Mouse (Mus musculus): Measurements from ENCODE around the gene 3110070M22Rik. TPM values are rescaled to one million over a fixed set of nuclear protein-coding genes. Genes with fewer than 3 reads are reported as not detected.
"Not testable (repeated sequence)": the region's sequence is repeated elsewhere in the genome, so short reads cannot be mapped to it uniquely, and the experiment has no call there.

Gene 3110070M22Rik
- total RNA-seq (2015; ENCODE audit: low replicate concordance): 6.7 TPM in 1 of 2 replicates, not detected in the other
- not detected in 2 replicates for total RNA-seq (2017; ENCODE audit: low replicate concordance)

DNA sequence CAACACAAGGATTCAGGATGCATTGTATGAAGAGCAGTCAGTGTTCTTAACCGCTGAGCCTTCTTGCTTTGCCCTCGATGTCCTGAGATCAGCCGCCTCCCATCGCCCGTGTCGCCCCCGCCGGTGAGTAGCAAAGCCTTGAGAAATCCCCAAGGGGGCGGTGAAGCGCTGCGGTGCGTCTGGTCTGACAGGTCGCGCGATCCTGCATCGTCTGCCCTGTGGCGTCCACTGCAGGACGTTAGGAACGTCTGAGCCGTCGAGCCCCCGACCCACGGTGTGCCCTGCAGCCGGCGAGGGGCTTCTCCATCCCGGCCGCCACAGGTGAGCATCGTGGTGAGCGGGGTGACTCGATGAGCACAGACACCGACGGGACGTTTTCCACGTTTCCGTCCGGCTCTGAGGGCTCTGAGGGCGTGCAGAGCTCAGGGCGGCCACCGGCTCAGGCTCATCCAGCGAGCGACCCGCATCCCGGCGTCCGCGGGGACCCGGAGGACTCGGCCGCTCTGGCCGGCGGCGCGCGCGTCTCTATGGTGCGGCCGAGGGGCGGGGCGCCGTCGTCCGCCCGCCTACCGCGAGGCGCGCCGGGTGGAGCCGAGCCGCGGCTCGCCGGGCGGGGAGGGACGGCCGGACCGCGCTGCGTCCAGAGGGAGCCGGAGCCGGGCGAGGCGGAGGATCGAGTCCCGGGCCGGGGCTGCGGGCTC, at the start of gene 3110070M22Rik, which contains the start of gene Tmem267:
TSS of gene 3110070M22Rik (minus strand) at position 504 of the 701 bp plus-strand sequence.
TSS of gene Tmem267 (plus strand) at position 160 of the 701 bp plus-strand sequence.
- no peak; the same call in 1 of the 2 replicates for ATAC-seq (replicated peaks; ENCODE audit: low FRiP score, poor library complexity, severe bottlenecking)

DNA sequence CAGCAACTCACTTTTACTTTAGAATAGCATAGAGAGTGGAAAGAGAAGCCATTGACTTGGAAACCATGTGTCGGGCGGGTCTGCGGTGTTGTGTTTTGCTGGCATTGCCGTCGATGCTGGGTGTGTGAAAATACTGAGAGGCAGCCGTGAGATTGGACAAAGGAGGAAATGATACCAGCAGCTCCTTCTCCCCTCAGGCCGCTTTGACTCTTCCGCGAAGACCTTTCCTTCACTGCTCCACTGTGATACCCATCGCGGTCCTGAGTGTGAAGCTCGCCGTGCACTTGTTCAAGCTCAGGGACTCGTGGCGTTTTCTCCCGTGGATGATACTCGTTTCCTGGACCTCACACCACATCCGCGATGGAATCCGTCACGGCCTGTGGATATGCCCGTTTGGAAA, 6.8 kb upstream of the 3110070M22Rik start:
- ATAC-seq (replicated peaks; ENCODE audit: low FRiP score, poor library complexity, severe bottlenecking): not testable (repeated sequence)

DNA sequence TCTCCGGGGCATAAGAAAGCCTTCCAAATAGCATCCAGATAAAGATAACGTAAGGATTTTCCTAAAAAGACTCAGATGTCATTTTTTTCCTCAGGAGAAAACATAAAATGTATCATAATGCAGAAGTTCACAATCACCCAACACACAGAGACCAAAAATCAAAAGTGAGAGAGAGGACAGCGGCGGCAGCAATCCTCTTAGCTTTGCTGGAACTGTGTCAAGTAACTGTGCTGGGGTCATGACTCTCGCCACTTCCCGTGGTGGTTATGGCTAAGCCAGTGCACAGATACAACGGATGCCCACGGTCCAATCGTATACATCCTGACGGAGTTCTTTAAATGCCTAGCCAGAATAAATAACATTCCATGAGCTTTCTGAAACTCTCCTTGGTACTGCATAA, 3.9 kb upstream of the 3110070M22Rik start:
- ATAC-seq (replicated peaks; ENCODE audit: low FRiP score, poor library complexity, severe bottlenecking): not testable (repeated sequence)

DNA sequence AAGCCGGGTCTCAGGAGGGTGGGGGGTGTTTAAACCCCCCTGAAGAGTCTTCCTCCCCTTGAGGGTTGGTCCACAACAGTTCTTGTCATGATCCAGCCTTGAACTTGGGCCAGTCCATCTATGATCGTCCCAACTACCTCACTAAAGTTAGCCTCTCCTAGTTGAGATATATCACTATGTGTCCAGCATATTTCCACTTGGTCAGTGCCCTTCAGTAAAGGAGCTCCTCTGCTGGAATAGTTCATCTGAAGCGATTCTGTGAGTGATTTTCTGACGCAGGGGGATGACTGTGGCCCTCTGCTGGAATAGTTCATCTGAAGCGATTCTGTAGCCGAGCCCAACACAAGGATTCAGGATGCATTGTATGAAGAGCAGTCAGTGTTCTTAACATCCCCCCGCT, 829 bp downstream of the 3110070M22Rik start:
- ATAC-seq (replicated peaks; ENCODE audit: low FRiP score, poor library complexity, severe bottlenecking): no peak

GRCm38 (mm10) chr13:119477789-119478188, 10.4 kb downstream of the 3110070M22Rik start:
- ATAC-seq (replicated peaks; ENCODE audit: low FRiP score, poor library complexity, severe bottlenecking): no peak

GRCm38 (mm10) chr13:119476631-119477030, 11.6 kb downstream of the 3110070M22Rik start:
- ATAC-seq (replicated peaks; ENCODE audit: low FRiP score, poor library complexity, severe bottlenecking): no peak

DNA sequence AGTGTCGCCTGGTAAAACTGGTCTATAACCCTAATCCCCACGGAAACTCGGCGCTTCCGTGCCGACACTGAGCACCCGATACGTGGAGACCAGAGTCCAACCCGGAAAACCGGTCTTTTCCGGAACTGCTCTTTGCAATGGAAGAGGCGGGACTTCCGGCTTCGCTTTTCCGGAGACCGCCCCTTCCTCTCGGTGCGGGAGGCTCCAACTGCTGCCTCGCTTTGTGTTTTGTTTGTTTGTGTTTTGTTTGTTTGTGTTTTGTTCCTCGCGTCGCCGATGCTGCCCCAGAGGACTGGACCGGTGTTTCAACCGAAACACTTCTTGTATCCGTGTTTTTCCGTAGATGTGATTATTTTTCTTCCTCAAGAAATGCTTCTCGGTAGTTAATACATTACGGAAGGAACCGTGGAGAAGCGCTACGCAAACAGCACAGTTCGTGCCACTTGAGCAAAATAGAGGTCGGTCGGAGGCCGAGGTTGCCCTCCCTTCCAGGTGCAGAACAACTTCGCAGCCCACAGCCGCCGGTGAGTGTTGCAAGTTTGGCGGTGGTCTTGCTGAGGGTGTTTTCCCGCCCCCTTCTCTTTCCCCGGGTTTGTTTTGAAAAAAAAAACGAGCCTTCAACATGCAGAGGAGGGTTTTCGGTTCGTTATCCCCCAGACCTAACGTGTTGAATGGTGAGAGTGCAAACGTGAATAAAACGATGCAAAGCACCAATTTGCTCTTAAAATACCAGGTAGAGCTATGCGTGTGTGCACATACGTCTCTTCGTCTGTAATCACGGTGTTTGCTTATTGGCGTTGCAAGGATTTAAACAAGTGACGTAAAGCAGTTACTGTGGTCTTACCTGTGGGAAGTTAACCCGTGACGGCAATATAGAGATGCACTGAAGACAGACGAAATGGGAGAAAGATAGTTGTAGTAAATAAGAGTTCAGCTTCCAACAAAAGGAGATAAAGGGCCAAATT, 25.3 kb downstream of the 3110070M22Rik start, which contains the start of gene 4833420G17Rik:
TSS of gene 4833420G17Rik (plus strand) at position 173 of the 965 bp plus-strand sequence.
- peak; percentile 98 for ATAC-seq (replicated peaks; ENCODE audit: low FRiP score, poor library complexity, severe bottlenecking)

GRCm38 (mm10) chr13:119461900-119462595, 26.1 kb downstream of the 3110070M22Rik start:
- ATAC-seq (replicated peaks; ENCODE audit: low FRiP score, poor library complexity, severe bottlenecking): peak; percentile 77

DNA sequence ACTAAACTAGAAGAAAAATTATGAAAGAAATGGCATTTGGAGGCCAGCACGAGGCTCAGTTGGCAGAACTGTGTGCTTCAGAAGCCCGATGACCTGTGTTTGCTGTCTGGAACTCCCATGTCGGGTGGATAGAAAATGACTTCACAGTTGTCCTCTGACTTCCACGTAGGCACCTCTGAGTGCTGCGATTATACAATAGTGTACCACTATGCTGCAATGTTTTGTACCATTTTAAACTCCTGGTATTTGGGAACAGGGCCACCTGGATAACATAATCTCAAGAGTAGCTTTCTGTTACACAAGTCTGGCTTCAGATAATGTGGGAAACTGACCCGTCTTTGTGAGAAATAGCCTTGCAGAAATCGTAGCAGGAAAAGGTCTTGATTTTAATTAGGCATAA, 31.8 kb downstream of the 3110070M22Rik start:
- ATAC-seq (replicated peaks; ENCODE audit: low FRiP score, poor library complexity, severe bottlenecking): no peak

DNA sequence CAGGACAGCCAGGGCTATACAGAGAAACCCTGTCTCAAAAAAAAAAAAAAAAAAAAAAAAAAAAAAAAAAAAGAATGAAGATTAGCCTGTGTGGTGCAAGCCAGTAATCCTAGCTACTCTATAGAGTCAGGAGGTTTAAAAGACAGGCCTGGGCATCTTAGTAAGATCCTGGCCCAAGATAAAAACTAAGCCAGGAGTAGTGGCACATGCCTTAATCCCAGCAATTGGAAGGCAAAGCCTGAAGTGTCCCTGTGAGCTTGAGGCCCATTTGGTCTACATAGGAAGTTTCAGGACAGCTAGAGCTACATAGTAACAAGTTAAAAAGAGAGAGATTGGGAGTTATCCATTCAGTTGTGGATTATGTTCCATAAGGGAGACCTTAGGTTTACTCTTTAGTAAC, 33.1 kb downstream of the 3110070M22Rik start:
- ATAC-seq (replicated peaks; ENCODE audit: low FRiP score, poor library complexity, severe bottlenecking): no peak

DNA sequence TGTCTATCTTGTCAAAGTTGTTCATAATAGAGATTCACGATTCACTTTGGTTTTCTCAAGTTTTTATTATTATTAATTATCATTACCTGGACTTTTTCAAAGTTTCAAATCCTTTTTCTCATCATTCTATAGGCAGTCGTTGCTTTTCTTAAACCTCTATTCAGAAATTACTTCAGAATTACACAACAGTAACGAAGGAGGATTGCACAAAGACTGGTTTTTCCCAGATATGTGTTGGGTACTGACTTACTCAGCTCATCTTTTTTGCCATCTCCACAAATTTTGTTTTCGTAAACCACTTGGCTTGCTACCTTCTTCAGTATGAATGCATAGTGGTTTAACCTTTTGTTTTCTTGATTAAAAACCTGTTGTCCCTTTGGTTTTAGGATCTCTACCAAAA, 34.6 kb downstream of the 3110070M22Rik start:
- ATAC-seq (replicated peaks; ENCODE audit: low FRiP score, poor library complexity, severe bottlenecking): no peak

DNA sequence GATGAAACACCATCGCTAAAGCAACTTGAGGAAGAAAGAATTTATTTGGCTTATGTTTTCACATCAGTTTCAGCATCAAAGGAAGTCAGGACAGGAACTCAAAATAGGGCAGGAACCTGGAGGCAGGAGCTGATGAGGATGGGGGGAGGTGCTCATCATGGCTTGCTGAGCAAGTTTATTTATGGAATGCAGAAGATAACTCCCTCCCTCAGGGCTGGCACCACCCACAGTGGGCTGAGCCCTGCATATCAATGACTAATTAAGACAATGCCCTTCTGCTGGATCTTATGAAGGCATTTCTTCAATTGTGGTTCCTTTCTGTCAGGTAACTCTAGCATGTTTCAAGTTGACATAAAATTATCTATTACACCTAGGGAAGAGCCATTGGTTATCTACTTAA, 45.9 kb downstream of the 3110070M22Rik start:
- ATAC-seq (replicated peaks; ENCODE audit: low FRiP score, poor library complexity, severe bottlenecking): peak; percentile 75

Other genes starting within 250 kb of the 3110070M22Rik start
- gene Paip1, start 59.8 kb downstream of the 3110070M22Rik start, total RNA-seq (2015; ENCODE audit: low replicate concordance): 8.4 and 25.2 TPM in 2 replicates
- 16.1 and 22.8 TPM in 2 replicates for gene Paip1, start 59.8 kb downstream of the 3110070M22Rik start, total RNA-seq (2017; ENCODE audit: low replicate concordance)
- gene 4833420G17Rik, start 25.6 kb downstream of the 3110070M22Rik start, total RNA-seq (2015; ENCODE audit: low replicate concordance): 47.6 and 73.4 TPM in 2 replicates
- 47.1 and 70.9 TPM in 2 replicates for gene 4833420G17Rik, start 25.6 kb downstream of the 3110070M22Rik start, total RNA-seq (2017; ENCODE audit: low replicate concordance)
- gene Tmem267, start 344 bp downstream of the 3110070M22Rik start, total RNA-seq (2015; ENCODE audit: low replicate concordance): not detected in 2 replicates
- not detected in 2 replicates for gene Tmem267, start 344 bp downstream of the 3110070M22Rik start, total RNA-seq (2017; ENCODE audit: low replicate concordance)
- gene Ccl28, start 135.4 kb upstream of the 3110070M22Rik start, total RNA-seq (2015; ENCODE audit: low replicate concordance): not detected in 2 replicates
- gene Ccl28, start 135.4 kb upstream of the 3110070M22Rik start, total RNA-seq (2017; ENCODE audit: low replicate concordance): 0.26 TPM in 1 of 2 replicates, not detected in the other
- 5.9 and 6.1 TPM in 2 replicates for gene Hmgcs1, start 202.0 kb upstream of the 3110070M22Rik start, total RNA-seq (2015; ENCODE audit: low replicate concordance)
- 7.0 and 9.0 TPM in 2 replicates for gene Hmgcs1, start 202.0 kb upstream of the 3110070M22Rik start, total RNA-seq (2017; ENCODE audit: low replicate concordance)